Mouse (Mus musculus) bone marrow, adult 2 months (tissue): ENCODE data around the gene Spdya.

Experiments
- CTCF ChIP-seq: fragments of 200-500 bp; IDR thresholded peaks from 2 replicates; pipeline ENCODE4 v1.5.1; 2011; ENCODE audit warnings: low read length, control low read depth; ENCODE audit not compliant: control insufficient read depth, insufficient read depth
- POLR2A ChIP-seq: fragments of 200-500 bp; IDR thresholded peaks from 2 replicates; pipeline ENCODE4 v1.6.1; 2011; ENCODE audit warnings: low read depth, mild to moderate bottlenecking, control low read depth, low read length, borderline replicate concordance; ENCODE audit not compliant: control insufficient read depth

DNA sequence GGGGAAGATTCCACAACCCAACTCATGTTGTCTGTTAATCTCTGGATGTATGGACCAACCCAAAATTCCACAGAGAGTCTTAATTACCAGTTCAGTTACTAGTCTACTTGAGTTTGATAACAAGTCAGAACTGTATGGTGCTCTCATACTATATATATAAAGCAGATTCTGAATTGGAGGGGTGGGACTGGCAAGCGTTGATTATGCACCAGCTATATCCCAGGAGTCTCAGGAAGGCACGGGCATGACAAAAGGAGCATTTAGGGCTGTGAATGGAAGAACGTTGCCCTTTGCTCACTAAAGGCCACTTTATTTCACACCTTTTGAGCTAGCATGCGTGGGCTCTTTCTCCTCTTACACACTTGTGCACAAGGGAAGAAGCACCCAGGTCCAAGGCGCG is 511 bp upstream of the Spdya start:
- TF ChIP-seq CTCF, result no peak
- TF ChIP-seq POLR2A, result no peak
